Mouse (Mus musculus) frontal cortex, adult 2 months (tissue): ENCODE data around the gene Washc2. TPM values are rescaled to one million over a fixed set of nuclear protein-coding genes. Genes with fewer than 3 reads are reported as not detected.
A peak's percentile ranks its signal among the peaks of the same experiment; 100 is the strongest.

Experiments used
- DNase-seq, 2 experiments: peaks; one replicate each; pipeline ENCODE4 v3.0.0; 2022; ENCODE audit warnings: low spot score in 1 of 2; ENCODE audit errors: extremely low spot score in 1 of 2
- polyA plus RNA-seq: library from polyadenylated mRNA; depleted of rRNA; stranded (reverse); fragments of >200 nt; gene quantifications from 2 replicates; pipeline ENCODE4 v1.2.3, GENCODE M21; 2012; rRNA removed

The Washc2 gene
- polyA plus RNA-seq, 1 experiment, result 134 TPM

DNA sequence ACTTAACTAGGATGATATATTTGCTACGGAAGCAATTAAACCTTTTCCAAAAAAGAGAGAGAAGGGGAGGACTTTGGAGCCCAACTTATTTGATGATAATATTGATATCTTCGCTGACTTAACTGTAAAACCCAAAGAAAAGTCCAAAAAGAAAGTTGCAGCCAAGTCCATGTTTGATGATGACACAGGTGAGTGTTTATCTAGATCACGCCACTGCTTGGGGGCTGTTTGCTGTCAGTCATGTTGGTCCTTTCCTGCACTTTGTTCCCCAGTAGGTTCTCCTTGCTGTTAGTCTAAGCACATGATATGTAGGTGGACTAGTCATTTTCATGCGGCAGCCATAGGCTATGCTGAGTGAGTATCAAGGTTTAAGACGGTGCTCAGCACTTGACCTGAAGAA lies 52.6 kb downstream of the Washc2 start:
- DNase-seq, result no peak

GRCm38 (mm10) chr6:116262824-116263223 lies 55.0 kb downstream of the Washc2 start:
- DNase-seq, result no peak

DNA sequence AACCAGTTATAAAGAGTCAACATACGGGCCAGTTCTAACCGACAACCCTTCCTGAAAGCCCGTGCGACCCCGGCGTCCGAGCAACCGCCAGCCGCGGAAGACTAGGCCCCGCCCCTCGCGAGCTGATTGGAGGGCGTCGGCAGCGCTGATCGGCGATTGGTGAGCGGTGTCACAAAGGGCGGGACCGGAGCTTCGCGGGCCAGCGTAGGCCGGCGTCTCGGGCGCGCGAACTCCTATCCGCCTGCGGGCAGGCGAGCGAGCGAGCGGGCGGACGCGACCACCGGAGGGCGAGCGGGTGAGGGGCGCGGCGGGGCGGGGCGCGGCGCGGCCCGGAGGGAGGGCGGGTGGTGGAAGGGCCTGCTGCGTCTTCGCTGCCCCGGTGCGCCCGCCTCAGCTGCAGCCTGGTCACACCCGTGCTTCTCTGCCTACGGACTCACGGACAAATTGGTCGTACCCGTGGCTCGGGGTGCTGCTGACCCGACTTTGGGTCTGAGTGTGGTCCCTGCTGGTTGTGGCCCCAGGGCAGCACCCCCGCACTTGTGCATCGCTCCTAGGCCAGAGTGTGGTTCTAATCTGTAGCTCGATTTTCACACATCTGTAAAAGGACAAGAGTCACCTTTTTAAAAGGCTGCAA lies 56.3 kb downstream of the Washc2 start, which contains the start of gene Zfand4:
Zfand4 (plus strand) TSS at position 205 of the 634 bp plus-strand sequence.
- peak; percentile 72 to 92 for DNase-seq

DNA sequence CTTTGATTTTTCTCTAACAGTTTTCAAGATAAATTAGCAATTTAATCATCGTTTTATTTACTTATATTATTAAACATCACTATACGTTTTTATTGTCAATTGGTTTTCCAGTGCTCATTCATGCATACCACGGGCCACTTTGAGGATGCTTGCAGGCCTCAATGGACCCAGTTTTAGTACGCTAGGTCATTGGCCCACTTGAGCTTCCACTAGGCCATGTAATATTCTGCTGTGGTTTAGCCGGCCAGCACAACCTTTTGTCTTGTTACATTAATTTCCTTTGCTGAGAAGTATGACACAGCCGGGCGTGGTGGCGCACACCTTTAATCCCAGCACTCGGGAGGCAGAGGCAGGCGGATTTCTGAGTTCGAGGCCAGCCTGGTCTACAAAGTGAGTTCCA lies 57.0 kb downstream of the Washc2 start:
- no peak for DNase-seq

DNA sequence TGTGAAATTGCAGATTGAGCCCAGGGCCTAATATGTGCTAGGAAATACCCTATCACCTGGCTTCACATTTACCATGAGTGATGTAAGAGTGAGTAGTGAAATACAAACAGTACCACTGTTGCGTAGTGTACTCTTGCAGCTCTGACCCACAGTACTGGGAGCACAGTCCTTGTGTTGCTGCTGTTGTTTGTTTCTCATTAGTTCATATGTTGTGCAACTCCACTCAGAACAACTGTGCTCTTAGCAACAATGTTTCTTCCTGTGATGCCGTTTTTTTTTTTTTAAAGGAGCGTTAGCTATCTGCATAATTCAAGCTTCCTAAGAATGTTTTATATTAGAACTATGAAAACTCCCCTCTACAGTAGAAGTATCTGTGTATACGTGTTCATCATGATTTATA lies 57.8 kb downstream of the Washc2 start:
- DNase-seq, result no peak

GRCm38 (mm10) chr6:116266273-116267109 lies 58.7 kb downstream of the Washc2 start:
- no peak for DNase-seq

DNA sequence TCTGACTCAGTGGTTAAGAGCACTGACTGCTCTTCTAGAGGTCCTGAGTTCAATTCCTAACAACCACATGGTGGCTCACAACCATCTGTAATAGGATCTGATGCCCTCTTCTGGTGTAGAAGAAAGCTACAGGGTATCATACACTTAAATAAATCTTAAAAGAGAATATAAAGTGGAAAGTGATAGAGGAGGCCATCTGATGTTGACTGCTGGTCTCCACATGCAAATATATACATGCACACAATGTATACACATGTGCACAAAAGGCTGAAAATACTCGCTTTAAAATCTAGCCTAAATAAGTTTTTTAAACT lies 59.2 kb downstream of the Washc2 start:
- DNase-seq, result no peak

DNA sequence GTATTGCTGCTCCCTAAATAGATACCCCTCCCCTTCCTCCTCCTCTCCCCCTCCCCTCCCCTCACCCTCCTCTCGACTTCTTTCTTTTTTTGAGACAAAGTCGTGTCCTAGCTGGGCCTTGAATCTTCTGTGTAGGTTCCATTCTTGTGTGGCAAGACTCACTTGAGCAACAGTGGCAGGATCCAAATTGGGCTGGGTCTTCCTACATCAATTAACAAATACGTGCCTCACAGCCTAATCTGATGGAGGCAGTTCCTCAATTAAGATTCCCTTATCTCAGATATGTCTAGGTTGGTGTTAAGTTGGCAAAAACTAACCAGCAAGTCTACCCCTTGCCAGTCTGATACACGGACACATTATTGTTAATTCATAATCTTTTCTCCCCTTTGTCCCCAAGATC lies 67.9 kb downstream of the Washc2 start:
- DNase-seq, result no peak

DNA sequence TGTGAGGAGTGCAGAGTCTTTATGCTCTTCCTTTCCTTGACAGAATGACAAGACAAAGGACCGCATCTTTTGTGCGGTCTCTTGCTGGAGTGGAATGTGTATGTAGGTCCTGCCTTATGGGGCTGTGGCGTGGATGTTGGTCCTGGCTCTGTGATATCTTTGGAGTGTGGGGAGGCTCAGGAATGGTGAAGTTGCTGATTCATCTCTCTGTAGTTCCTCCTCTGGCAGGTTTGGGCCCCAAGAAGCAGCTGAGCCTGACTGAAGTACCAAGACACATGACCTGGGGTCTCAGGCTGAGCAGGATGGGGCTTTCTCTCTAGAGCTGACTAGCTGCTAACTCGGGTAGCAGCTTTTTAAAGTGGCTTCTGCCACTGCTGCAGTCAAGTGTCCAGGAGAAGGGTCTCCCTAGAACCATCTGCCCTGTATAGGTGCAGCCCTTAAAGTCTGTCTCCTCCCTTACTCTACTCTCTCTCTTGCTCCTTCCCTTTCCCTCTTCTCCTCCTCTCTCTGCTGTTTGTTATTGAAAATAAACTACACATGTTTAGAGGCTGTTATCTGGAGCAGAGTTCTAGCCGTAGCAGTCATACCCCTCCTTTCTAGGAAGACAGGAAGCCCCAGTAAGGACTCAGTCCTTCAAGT lies 71.0 kb downstream of the Washc2 start:
- DNase-seq, result no peak

DNA sequence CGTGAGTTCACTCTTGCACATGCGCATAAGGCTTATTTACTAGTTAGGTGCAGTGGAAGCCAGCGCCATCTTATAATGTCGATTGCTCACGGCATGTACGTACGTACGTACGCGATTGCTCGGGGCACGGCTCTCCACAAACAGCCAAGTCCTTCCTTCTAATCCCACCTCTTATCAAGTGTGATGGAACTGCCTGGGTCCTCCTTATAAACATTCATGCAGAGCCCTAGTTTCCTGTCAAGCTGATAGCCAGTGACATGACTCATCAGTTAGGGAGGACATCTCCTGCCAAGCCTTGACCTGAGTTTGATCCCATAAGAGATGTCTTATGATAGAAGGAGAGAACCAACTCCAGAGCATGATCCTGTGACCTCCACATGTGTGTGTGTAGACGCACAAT lies 73.2 kb downstream of the Washc2 start:
- DNase-seq, result no peak

- DNase-seq, result no peak
Observed at GRCm38 (mm10) chr6:116282546-116282945, 74.7 kb downstream of the Washc2 start.

- no peak for DNase-seq
Observed at GRCm38 (mm10) chr6:116283280-116283679, 75.4 kb downstream of the Washc2 start.

DNA sequence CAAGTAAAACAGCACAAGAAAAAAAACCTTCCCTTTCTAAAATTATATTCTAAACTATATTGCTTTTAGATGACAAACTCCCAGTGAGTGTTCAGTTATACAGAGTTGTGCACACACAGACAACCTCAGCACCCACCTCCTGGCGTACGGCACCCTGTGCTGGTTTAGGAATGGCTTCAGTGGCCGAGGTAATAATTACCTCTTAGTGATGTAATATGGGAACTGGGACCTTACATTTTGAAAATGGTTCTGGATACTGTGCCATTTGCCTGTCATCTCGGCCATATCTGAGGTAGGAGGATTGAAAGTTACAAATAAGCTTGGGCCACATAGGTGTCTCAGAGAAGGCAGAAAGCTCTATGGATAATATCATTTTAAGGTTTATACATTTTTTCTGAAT lies 78.5 kb downstream of the Washc2 start:
- DNase-seq, result no peak

GRCm38 (mm10) chr6:116286870-116287575 lies 79.2 kb downstream of the Washc2 start:
- DNase-seq, result no peak

DNA sequence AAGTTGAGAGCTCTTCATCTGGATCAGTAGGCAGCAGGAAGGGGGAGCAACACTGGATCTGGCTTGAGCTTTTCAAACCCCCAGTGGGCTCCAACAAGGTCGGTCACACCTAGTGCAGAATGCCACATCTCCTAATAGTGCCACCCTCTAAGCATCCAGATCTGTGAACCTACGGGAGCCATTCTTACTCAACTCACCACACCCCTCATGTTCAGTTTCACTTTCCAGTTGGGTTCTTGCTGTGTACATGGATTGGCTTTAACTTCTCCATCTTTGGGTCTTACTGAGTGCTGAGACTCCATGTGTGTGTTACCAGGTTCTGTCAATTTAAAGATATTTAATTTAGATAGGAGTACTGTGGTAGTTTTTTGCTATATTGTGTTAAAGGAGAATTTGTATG lies 103.6 kb downstream of the Washc2 start:
- no peak for DNase-seq

Other genes starting within 250 kb of the Washc2 start
- 56.5 and 73.7 TPM in 2 replicates for gene Plxnd1, start 213.0 kb upstream of the Washc2 start, polyA plus RNA-seq
- 47.8 and 50.4 TPM in 2 replicates for gene Tmcc1, start 14.6 kb upstream of the Washc2 start, polyA plus RNA-seq
- 5.6 and 6.4 TPM in 2 replicates for gene Zfand4, start 56.2 kb downstream of the Washc2 start, polyA plus RNA-seq
- gene March8, start 130.0 kb downstream of the Washc2 start, polyA plus RNA-seq, result 50.9 and 54.7 TPM in 2 replicates